Mouse (Mus musculus): ENCODE results near the gene Plcb2.

The Plcb2 gene

GRCm38 (mm10) chr2:118713631-118714030 lies 14.6 kb downstream of the Plcb2 start:
- DNase-seq (ENCODE audit: low read depth, low spot score), result no peak

GRCm38 (mm10) chr2:118711038-118711494 lies 17.2 kb downstream of the Plcb2 start:
- no peak for DNase-seq (ENCODE audit: low read depth, low spot score)

GRCm38 (mm10) chr2:118709655-118710221 lies 18.5 kb downstream of the Plcb2 start:
- no peak for DNase-seq (ENCODE audit: low read depth, low spot score)

- no peak for DNase-seq (ENCODE audit: low read depth, low spot score)
Measured at GRCm38 (mm10) chr2:118708472-118708871, 19.8 kb downstream of the Plcb2 start.

GRCm38 (mm10) chr2:118706436-118706835 lies 21.8 kb downstream of the Plcb2 start:
- DNase-seq (ENCODE audit: low read depth, low spot score), result no peak

- DNase-seq (ENCODE audit: low read depth, low spot score), result no peak
Measured at GRCm38 (mm10) chr2:118703913-118704730, 24.1 kb downstream of the Plcb2 start, which contains the start of gene Ankrd63. TSS of gene Ankrd63 (minus strand) at chr2:118703963.

- no peak for DNase-seq (ENCODE audit: low read depth, low spot score)
Measured at GRCm38 (mm10) chr2:118702883-118703761, 25.1 kb downstream of the Plcb2 start.

GRCm38 (mm10) chr2:118701971-118702882 lies 26.0 kb downstream of the Plcb2 start:
- no peak for DNase-seq (ENCODE audit: low read depth, low spot score)

- DNase-seq (ENCODE audit: low read depth, low spot score), result no peak
Measured at GRCm38 (mm10) chr2:118701161-118701560, 27.1 kb downstream of the Plcb2 start.

GRCm38 (mm10) chr2:118700179-118701062 lies 27.8 kb downstream of the Plcb2 start:
- peak; percentile 36 for DNase-seq (ENCODE audit: low read depth, low spot score)

GRCm38 (mm10) chr2:118697955-118698354 lies 30.3 kb downstream of the Plcb2 start:
- DNase-seq (ENCODE audit: low read depth, low spot score), result no peak

GRCm38 (mm10) chr2:118697311-118697877 lies 30.8 kb downstream of the Plcb2 start:
- no peak for DNase-seq (ENCODE audit: low read depth, low spot score)

GRCm38 (mm10) chr2:118696451-118697308 lies 31.6 kb downstream of the Plcb2 start:
- DNase-seq (ENCODE audit: low read depth, low spot score), result no peak

GRCm38 (mm10) chr2:118695677-118696232 lies 32.5 kb downstream of the Plcb2 start:
- peak; percentile 71 for DNase-seq (ENCODE audit: low read depth, low spot score)

- no peak for DNase-seq (ENCODE audit: low read depth, low spot score)
Measured at GRCm38 (mm10) chr2:118693370-118693966, 34.8 kb downstream of the Plcb2 start.

- no peak for DNase-seq (ENCODE audit: low read depth, low spot score)
Measured at GRCm38 (mm10) chr2:118689875-118690274, 38.4 kb downstream of the Plcb2 start.

- no peak for DNase-seq (ENCODE audit: low read depth, low spot score)
Measured at GRCm38 (mm10) chr2:118687791-118688190, 40.4 kb downstream of the Plcb2 start.

- no peak for DNase-seq (ENCODE audit: low read depth, low spot score)
Measured at GRCm38 (mm10) chr2:118686693-118687092, 41.5 kb downstream of the Plcb2 start.

Measured in c-Kit-negative CD71-positive TER-119-positive erythroid progenitor cells, embryonic 14.5 days (primary cell).